Mouse (Mus musculus) heart, postnatal 4 days (tissue): ENCODE data around the gene Ybx3. TPM values are rescaled to one million over a fixed set of nuclear protein-coding genes. Genes with fewer than 3 reads are reported as not detected.
A peak's percentile ranks its signal among the peaks of the same experiment; 100 is the strongest.

Source experiments
- DNase-seq: peaks from one replicate; pipeline ENCODE4 v3.0.0; 2021
- total RNA-seq, 2 experiments: library from RNA; stranded (reverse); gene quantifications; 2 replicates each; pipeline ENCODE4 v1.2.3; 2021

Ybx3 gene
- total RNA-seq, 2 experiments from 2014 or later = 274 to 277 TPM

- no peak for DNase-seq
These were observed 4.5 kb downstream of the Ybx3 start for GRCm38 (mm10) chr6:131383713-131384330.

- DNase-seq = peak; percentile 33
These were observed 5.3 kb downstream of the Ybx3 start for GRCm38 (mm10) chr6:131382984-131383337.

- DNase-seq = peak; percentile 74
These were observed 5.9 kb downstream of the Ybx3 start for GRCm38 (mm10) chr6:131382232-131382983.

GRCm38 (mm10) chr6:131378858-131379428 lies 9.3 kb downstream of the Ybx3 start:
- no peak for DNase-seq

- DNase-seq = no peak
These were observed 10.9 kb downstream of the Ybx3 start for GRCm38 (mm10) chr6:131377378-131377777.

GRCm38 (mm10) chr6:131374594-131375340 lies 13.5 kb downstream of the Ybx3 start:
- no peak for DNase-seq

GRCm38 (mm10) chr6:131373160-131373559 lies 15.1 kb downstream of the Ybx3 start:
- DNase-seq = no peak

- no peak for DNase-seq
These were observed 17.5 kb downstream of the Ybx3 start for GRCm38 (mm10) chr6:131370767-131371166.

- no peak for DNase-seq
These were observed 18.2 kb downstream of the Ybx3 start for GRCm38 (mm10) chr6:131369866-131370616.

GRCm38 (mm10) chr6:131367101-131367500 lies 21.2 kb downstream of the Ybx3 start:
- peak; percentile 42 for DNase-seq

- DNase-seq = no peak
These were observed 23.9 kb downstream of the Ybx3 start for GRCm38 (mm10) chr6:131364353-131364752.

GRCm38 (mm10) chr6:131362987-131363765 lies 25.1 kb downstream of the Ybx3 start:
- no peak for DNase-seq

- DNase-seq = peak; percentile 25
These were observed 27.6 kb downstream of the Ybx3 start for GRCm38 (mm10) chr6:131360693-131361092.

- DNase-seq = no peak
These were observed 28.7 kb downstream of the Ybx3 start for GRCm38 (mm10) chr6:131359543-131359942.

GRCm38 (mm10) chr6:131354913-131355312 lies 33.4 kb downstream of the Ybx3 start:
- DNase-seq = no peak

GRCm38 (mm10) chr6:131353352-131353919 lies 34.8 kb downstream of the Ybx3 start, which contains the start of gene Styk1:
TSS of gene Styk1 (minus strand) at chr6:131353597.
- DNase-seq = peak; percentile 79

- no peak for DNase-seq
These were observed 41.2 kb downstream of the Ybx3 start for GRCm38 (mm10) chr6:131347026-131347425.

GRCm38 (mm10) chr6:131344346-131344745 lies 43.9 kb downstream of the Ybx3 start:
- no peak for DNase-seq

GRCm38 (mm10) chr6:131340082-131340481 lies 48.2 kb downstream of the Ybx3 start:
- DNase-seq = no peak

GRCm38 (mm10) chr6:131339309-131339708 lies 49.0 kb downstream of the Ybx3 start:
- DNase-seq = no peak

GRCm38 (mm10) chr6:131338787-131339186 lies 49.5 kb downstream of the Ybx3 start:
- DNase-seq = no peak
